Mouse (Mus musculus) MEL (cell line): ENCODE results near the gene Fkbp14. TPM values are rescaled to one million over a fixed set of nuclear protein-coding genes. Genes with fewer than 3 reads are reported as not detected.

Experiments used
- DNase-seq: peaks from one replicate; pipeline ENCODE4 v3.0.0; 2011; ENCODE audit warnings: low read depth, low spot score
- H3K27ac ChIP-seq: 2 replicates; pipeline ENCODE4 v1.5.1; 2012; ENCODE audit warnings: low read depth, mild to moderate bottlenecking, control low read depth, low read length, moderate library complexity; ENCODE audit not compliant: control insufficient read depth
- H3K27me3 ChIP-seq, 2 experiments: fragments of 150-350 bp in 1 of 2; sonication (generic) in 1 of 2; 2 replicates each; pipeline ENCODE4 v1.6.1; 2012; ENCODE audit warnings: low read length in 2 of 2, mild to moderate bottlenecking in 2 of 2, improper control_type of control experiment in 1 of 2, moderate library complexity in 1 of 2; ENCODE audit not compliant: insufficient read depth in 2 of 2, control insufficient read depth in 1 of 2
- H3K36me3 ChIP-seq, 2 experiments: 2 replicates each; pipeline ENCODE4 v1.6.1; 2012 to 2014; ENCODE audit warnings: low read length in 2 of 2, improper control_type of control experiment in 1 of 2, inconsistent platforms in 1 of 2, mild to moderate bottlenecking in 1 of 2; ENCODE audit not compliant: insufficient read depth in 2 of 2, control insufficient read depth in 1 of 2
- H3K4me1 ChIP-seq, 2 experiments: fragments of 150-350 bp in 1 of 2; sonication (generic) in 1 of 2; 2 replicates each; pipeline ENCODE4 v1.6.1; 2012; ENCODE audit warnings: low read length in 2 of 2, improper control_type of control experiment in 1 of 2, mild to moderate bottlenecking in 1 of 2; ENCODE audit not compliant: insufficient read depth in 2 of 2, control insufficient read depth in 1 of 2
- H3K4me3 ChIP-seq, 2 experiments: fragments of 150-350 bp in 1 of 2; sonication (generic) in 1 of 2; 2 replicates each; pipeline ENCODE4 v1.5.1; 2012; ENCODE audit warnings: low read depth in 2 of 2, low read length in 2 of 2, mild to moderate bottlenecking in 2 of 2, moderate library complexity in 2 of 2, control low read depth in 1 of 2, improper control_type of control experiment in 1 of 2; ENCODE audit not compliant: control insufficient read depth in 1 of 2, insufficient read depth in 1 of 2
- H3K79me2 ChIP-seq: 2 replicates; pipeline ENCODE4 v1.6.1; 2012; ENCODE audit warnings: mild to moderate bottlenecking, low read length, moderate library complexity; ENCODE audit not compliant: control insufficient read depth, poor library complexity, insufficient read depth
- H3K9ac ChIP-seq: 2 replicates; pipeline ENCODE4 v1.6.1; 2012; ENCODE audit warnings: low read depth, mild to moderate bottlenecking, control low read depth, low read length, moderate library complexity; ENCODE audit not compliant: control insufficient read depth, poor library complexity, severe bottlenecking
- H3K9me3 ChIP-seq: fragments of 150-350 bp; sonication (generic); replicated peaks from 2 replicates; pipeline ENCODE4 v1.6.1; 2012; ENCODE audit warnings: mild to moderate bottlenecking, low read length, improper control_type of control experiment, moderate library complexity; ENCODE audit not compliant: insufficient read depth
- CHD2 ChIP-seq: IDR thresholded peaks from 2 replicates; pipeline ENCODE4 v1.6.1; 2011; ENCODE audit warnings: low read length, improper control_type of control experiment
- E2F4 ChIP-seq: IDR thresholded peaks from 2 replicates; pipeline ENCODE4 v1.6.1; 2011; ENCODE audit warnings: low read depth, low read length, improper control_type of control experiment, borderline replicate concordance
- ELF1 ChIP-seq: IDR thresholded peaks from 2 replicates; pipeline ENCODE4 v1.6.1; 2014; ENCODE audit warnings: low read depth, mild to moderate bottlenecking, inconsistent platforms, low read length, improper control_type of control experiment, moderate library complexity
- EP300 ChIP-seq, 2 experiments: IDR thresholded peaks; 2 replicates each; pipeline ENCODE4 v1.6.1; 2011; ENCODE audit warnings: improper control_type of control experiment in 2 of 2, low read length in 2 of 2, low read depth in 1 of 2, mild to moderate bottlenecking in 1 of 2
- ETS1 ChIP-seq: IDR thresholded peaks from 2 replicates; pipeline ENCODE4 v1.6.1; 2012; ENCODE audit warnings: low read depth, mild to moderate bottlenecking, inconsistent platforms, low read length, improper control_type of control experiment, moderate library complexity
- GABPA ChIP-seq: IDR thresholded peaks from 2 replicates; pipeline ENCODE4 v1.6.1; 2012; ENCODE audit warnings: low read depth, mild to moderate bottlenecking, inconsistent platforms, low read length, improper control_type of control experiment, moderate library complexity
- MAFK ChIP-seq: IDR thresholded peaks from 2 replicates; pipeline ENCODE4 v1.6.1; 2011; ENCODE audit warnings: low read depth, mild to moderate bottlenecking, low read length, improper control_type of control experiment, borderline replicate concordance
- MAX ChIP-seq: IDR thresholded peaks from 2 replicates; pipeline ENCODE4 v1.6.1; 2011; ENCODE audit warnings: low read length, improper control_type of control experiment
- MAZ ChIP-seq: IDR thresholded peaks from 2 replicates; pipeline ENCODE4 v1.6.1; 2012; ENCODE audit warnings: low read depth, mild to moderate bottlenecking, inconsistent platforms, low read length, improper control_type of control experiment
- MXI1 ChIP-seq: IDR thresholded peaks from 2 replicates; pipeline ENCODE4 v1.6.1; 2011; ENCODE audit warnings: mild to moderate bottlenecking, low read depth, low read length, improper control_type of control experiment
- NELFE ChIP-seq: IDR thresholded peaks from 2 replicates; pipeline ENCODE4 v1.6.1; 2011; ENCODE audit warnings: low read depth, low read length, improper control_type of control experiment
- POLR2AphosphoS5 ChIP-seq: IDR thresholded peaks from 2 replicates; pipeline ENCODE4 v1.6.1; 2012; ENCODE audit warnings: low read depth, borderline replicate concordance, mild to moderate bottlenecking, inconsistent platforms, low read length, moderate library complexity, mixed read lengths
- SMC3 ChIP-seq: IDR thresholded peaks from 2 replicates; pipeline ENCODE4 v1.6.1; 2011; ENCODE audit warnings: low read depth, low read length, improper control_type of control experiment
- TAL1 ChIP-seq: IDR thresholded peaks from 2 replicates; pipeline ENCODE4 v1.6.1; 2012; ENCODE audit warnings: mild to moderate bottlenecking, inconsistent platforms, low read length, moderate library complexity, mixed read lengths
- TBP ChIP-seq: IDR thresholded peaks from 2 replicates; pipeline ENCODE4 v1.8.0; 2011; ENCODE audit warnings: low read depth, low read length, improper control_type of control experiment
- TCF12 ChIP-seq: IDR thresholded peaks from 2 replicates; pipeline ENCODE4 v1.6.1; 2014; ENCODE audit warnings: low read depth, mild to moderate bottlenecking, inconsistent platforms, low read length, improper control_type of control experiment, moderate library complexity
- USF2 ChIP-seq, 2 experiments: IDR thresholded peaks; 2 replicates each; pipeline ENCODE4 v1.6.1; 2011 to 2012; ENCODE audit warnings: improper control_type of control experiment in 2 of 2, low read length in 2 of 2, borderline replicate concordance in 1 of 2, inconsistent platforms in 1 of 2, low read depth in 1 of 2, mild to moderate bottlenecking in 1 of 2; ENCODE audit not compliant: insufficient read depth in 1 of 2
- ZNF384 ChIP-seq: IDR thresholded peaks from 2 replicates; pipeline ENCODE4 v1.6.1; 2012; ENCODE audit warnings: low read depth, mild to moderate bottlenecking, inconsistent platforms, low read length, improper control_type of control experiment
- polyA plus RNA-seq, 2 experiments: library from polyadenylated mRNA; stranded (reverse) in 1 of 2; unstranded in 1 of 2; fragments of >175 nt in 1 of 2; fragments of >200 nt in 1 of 2; gene quantifications; 2 replicates each; pipeline versions ENCODE4 v1.2.1 to v1.2.4; 2012; ENCODE audit warnings: low replicate concordance in 2 of 2, low read depth in 1 of 2; ENCODE audit not compliant: insufficient read length in 2 of 2, insufficient read depth in 1 of 2, missing spikeins in 1 of 2
- total RNA-seq: library from RNA; depleted of rRNA; stranded (reverse); fragments of 300-350 nt; gene quantifications from 2 replicates; pipeline ENCODE4 v1.2.3, GENCODE M21; 2012

Gene Fkbp14
- total and polyA plus RNA-seq, 3 experiments, result 1.5 to 1.8 TPM; not detected in 1

GRCm38 (mm10) chr6:54619530-54619929, 22.4 kb upstream of the Fkbp14 start:
- Histone ChIP-seq H3K9me3 (no peaks in the 10 kb centered on the region), H3K27ac (no peak overlapping the region), H3K36me3 (no peaks in the 10 kb centered on the region; a peak in 1 of 4 replicates), H3K27me3 (no peaks in the 10 kb centered on the region), H3K4me3 (no peak overlapping the region), H3K4me1 (no peaks in the 10 kb centered on the region), H3K9ac (no peak overlapping the region), H3K79me2 (no peaks in the 10 kb centered on the region)
- TF ChIP-seq SMC3 (no peak), TAL1 (no peak), GABPA (no peak), MAFK (no peak), ETS1 (no peak), MAX (no peak), E2F4 (no peak), ELF1 (no peak), CHD2 (no peak), NELFE (no peak), MXI1 (no peak), TBP (no peak), MAZ (no peak), EP300 (IDR thresholded peaks at IDR 0.05; ENCODE audit: low read depth in 1 of 2, low read length in 2 of 2) (no peak), TCF12 (no peak), USF2 (IDR thresholded peaks at IDR 0.05; ENCODE audit: borderline replicate concordance in 1 of 2, insufficient read depth in 1 of 2, low read depth in 1 of 2, low read length in 2 of 2) (no peak), POLR2AphosphoS5 (no peak)
- no peak for DNase-seq

DNA sequence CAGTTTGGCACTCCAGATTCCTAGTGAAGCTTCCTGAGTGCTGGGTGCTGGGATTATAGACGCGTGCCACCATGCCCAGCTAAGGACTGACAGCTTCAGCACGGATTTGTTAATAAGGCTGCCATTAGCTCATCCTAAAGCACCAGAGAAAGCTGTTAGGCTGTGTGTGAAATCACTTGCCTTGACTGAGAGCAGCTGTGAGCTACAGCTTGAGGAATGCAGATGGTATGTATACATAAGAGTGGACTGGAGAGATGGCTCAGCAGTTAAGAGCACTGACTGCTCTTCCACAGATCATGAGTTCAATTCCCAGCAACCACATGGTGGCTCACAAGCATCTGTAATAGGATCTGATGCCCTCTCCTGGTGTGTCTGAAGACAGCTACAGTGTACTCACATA, 20.3 kb upstream of the Fkbp14 start:
- Histone ChIP-seq H3K9me3 (no peaks in the 10 kb centered on the region), H3K27ac (no peak overlapping the region), H3K9ac (no peak overlapping the region), H3K4me1 (no peaks in the 10 kb centered on the region), H3K36me3 (no peaks in the 10 kb centered on the region; a peak in 1 of 4 replicates), H3K4me3 (no peak overlapping the region), H3K27me3 (no peaks in the 10 kb centered on the region), H3K79me2 (no peaks in the 10 kb centered on the region)
- no peak for TF ChIP-seq ZNF384
- no peak for DNase-seq
